Mouse (Mus musculus) heart, embryonic 14.5 days (tissue): ENCODE results near the gene Fam83e. TPM values are rescaled to one million over a fixed set of nuclear protein-coding genes. Genes with fewer than 3 reads are reported as not detected.

Source experiments
- ATAC-seq: fragments of 200-750 bp; cut with Nextera tagmentation; 2 replicates; pipeline ENCODE4 v1.8.0; 2017; ENCODE audit warnings: low read depth, moderate TSS enrichment; ENCODE audit not compliant: insufficient number of reproducible peaks, insufficient read depth, low FRiP score
- H3K27ac ChIP-seq, 2 experiments: fragments of 200-500 bp in 1 of 2; fragments of 300-500 bp in 1 of 2; sonication (generic) in 1 of 2; replicated peaks in 1 of 2; 2 replicates each; pipeline ENCODE4 v1.5.1; 2012 to 2014; ENCODE audit warnings: low read depth in 2 of 2, low read length in 2 of 2, control low read depth in 1 of 2, mild to moderate bottlenecking in 1 of 2, mixed read lengths in 1 of 2; ENCODE audit not compliant: control insufficient read depth in 1 of 2, insufficient read depth in 1 of 2
- H3K27me3 ChIP-seq: fragments of 300-500 bp; sonication (generic); 2 replicates; pipeline ENCODE4 v1.6.1; 2014; ENCODE audit warnings: mild to moderate bottlenecking, low read length, control low read depth; ENCODE audit not compliant: control insufficient read depth, insufficient read depth
- H3K36me3 ChIP-seq: fragments of 300-500 bp; sonication (generic); 2 replicates; pipeline ENCODE4 v1.6.1; 2014; ENCODE audit warnings: mild to moderate bottlenecking, control low read depth, low read length, mixed read lengths; ENCODE audit not compliant: control insufficient read depth, insufficient read depth
- H3K4me1 ChIP-seq, 2 experiments: fragments of 200-500 bp in 1 of 2; fragments of 300-500 bp in 1 of 2; sonication (generic) in 1 of 2; 2 replicates each; pipeline ENCODE4 v1.6.1; 2012 to 2014; ENCODE audit warnings: low read length in 2 of 2, control low read depth in 1 of 2, mixed read lengths in 1 of 2; ENCODE audit not compliant: control insufficient read depth in 2 of 2, insufficient read depth in 2 of 2
- H3K4me2 ChIP-seq: fragments of 300-500 bp; sonication (generic); 2 replicates; pipeline ENCODE4 v1.6.1; 2014; ENCODE audit warnings: mild to moderate bottlenecking, low read length
- H3K4me3 ChIP-seq, 2 experiments: fragments of 200-500 bp in 1 of 2; fragments of 300-500 bp in 1 of 2; sonication (generic) in 1 of 2; 2 replicates each; pipeline ENCODE4 v1.5.1; 2012 to 2014; ENCODE audit warnings: low read length in 2 of 2, mild to moderate bottlenecking in 2 of 2, control low read depth in 1 of 2, low read depth in 1 of 2, moderate library complexity in 1 of 2; ENCODE audit not compliant: control insufficient read depth in 1 of 2, insufficient read depth in 1 of 2
- H3K9ac ChIP-seq: fragments of 300-500 bp; sonication (generic); 2 replicates; pipeline ENCODE4 v1.6.1; 2014; ENCODE audit warnings: mild to moderate bottlenecking, low read length
- H3K9me3 ChIP-seq: fragments of 300-500 bp; sonication (generic); 2 replicates; pipeline ENCODE4 v1.6.1; 2016; ENCODE audit warnings: low read length, control low read depth; ENCODE audit not compliant: control insufficient read depth
- WGBS: fragments of 180-500 bp; shearing (Covaris S2); extraction: QIAGEN DNeasy Blood & Tissue Kit; methylation state at CpG from one replicate; pipeline ENCODE4 v1.1.7; 2014; 5-methylcytosine and 5-hydroxymethylcytosine counted together
- polyA plus RNA-seq: library from polyadenylated mRNA; unstranded; fragments of >200 nt; fragmentation: Nextera tagmentation; extraction: Ambion mirVana; gene quantifications from 2 replicates; pipeline ENCODE4 v1.2.1, GENCODE M21; 2014

The Fam83e gene
- polyA plus RNA-seq, 1 experiment from 2014 or later: 0.31 TPM

- no peak overlapping the region for H3K4me3 ChIP-seq
- H3K9me3 ChIP-seq: no peaks in the 10 kb centered on the region
- H3K4me2 ChIP-seq: no peak overlapping the region
- WGBS: 23% methylated on average over 2 of the region's 2 CpGs
- no peak overlapping the region for H3K27ac ChIP-seq
- H3K27me3 ChIP-seq: no peaks in the 10 kb centered on the region
- peaks cover 5 to 9% of the 10 kb centered on the region in 2 experiments; a peak in 2 of 4 replicates for H3K4me1 ChIP-seq
- no peak overlapping the region for H3K9ac ChIP-seq
- no peak for ATAC-seq
- no peaks in the 10 kb centered on the region for H3K36me3 ChIP-seq
These were observed 23.4 kb downstream of the Fam83e start for GRCm38 (mm10) chr7:45744387-45744786.

- no peak for ATAC-seq
- no peak overlapping the region for H3K9ac ChIP-seq
- H3K9me3 ChIP-seq: no peaks in the 10 kb centered on the region
- H3K27ac ChIP-seq: no peak overlapping the region
- no peaks in the 10 kb centered on the region for H3K27me3 ChIP-seq
- peaks cover 9 to 10% of the 10 kb centered on the region in 2 experiments; a peak in 3 of 4 replicates for H3K4me1 ChIP-seq
- H3K36me3 ChIP-seq: no peaks in the 10 kb centered on the region
- no peak overlapping the region for H3K4me3 ChIP-seq
- WGBS: 57% methylated on average over 6 of the region's 6 CpGs
- no peak overlapping the region for H3K4me2 ChIP-seq
These were observed 25.5 kb downstream of the Fam83e start for GRCm38 (mm10) chr7:45746518-45746917.

- 88% methylated on average over 5 of the region's 5 CpGs for whole genome bisulfite sequencing
- no peaks in the 10 kb centered on the region for H3K27me3 ChIP-seq
- ATAC-seq: no peak
These were observed 26.4 kb downstream of the Fam83e start for GRCm38 (mm10) chr7:45747450-45747849.

GRCm38 (mm10) chr7:45748110-45748509 lies 27.1 kb downstream of the Fam83e start:
- Histone ChIP-seq H3K4me2 (no peak overlapping the region), H3K4me1 (peaks cover 7 to 9% of the 10 kb centered on the region in 2 experiments; a peak in 3 of 4 replicates), H3K27me3 (no peaks in the 10 kb centered on the region), H3K27ac (no peak overlapping the region), H3K9me3 (no peaks in the 10 kb centered on the region), H3K9ac (no peak overlapping the region), H3K4me3 (no peak overlapping the region), H3K36me3 (no peaks in the 10 kb centered on the region)
- 67% methylated on average over 7 of the region's 7 CpGs for WGBS
- ATAC-seq: no peak

More at GRCm38 (mm10) chr7:45747450-45747849, 26.4 kb downstream of the Fam83e start:
- Histone ChIP-seq H3K36me3 (no peaks in the 10 kb centered on the region), H3K4me3 (no peak overlapping the region), H3K9me3 (no peaks in the 10 kb centered on the region), H3K4me2 (no peak overlapping the region), H3K4me1 (peaks cover 7 to 9% of the 10 kb centered on the region in 2 experiments; a peak in 3 of 4 replicates), H3K9ac (no peak overlapping the region), H3K27ac (no peak overlapping the region)

GRCm38 (mm10) chr7:45749401-45749800 lies 28.4 kb downstream of the Fam83e start:
- Histone ChIP-seq H3K27ac (no peak overlapping the region), H3K4me3 (no peak overlapping the region), H3K27me3 (no peaks in the 10 kb centered on the region), H3K4me1 (peaks cover 7 to 9% of the 10 kb centered on the region in 2 experiments; a peak in 3 of 4 replicates), H3K9ac (no peak overlapping the region), H3K4me2 (no peak overlapping the region), H3K9me3 (no peaks in the 10 kb centered on the region), H3K36me3 (no peaks in the 10 kb centered on the region)
- WGBS: 41% methylated on average over 9 of the region's 10 CpGs
- no peak for ATAC-seq

GRCm38 (mm10) chr7:45750162-45750561 lies 29.1 kb downstream of the Fam83e start:
- no peaks in the 10 kb centered on the region for H3K27me3 ChIP-seq
- peaks cover 7 to 9% of the 10 kb centered on the region in 2 experiments; a peak in 3 of 4 replicates for H3K4me1 ChIP-seq
- ATAC-seq: no peak
- H3K9me3 ChIP-seq: no peaks in the 10 kb centered on the region
- 83% methylated on average over 9 of the region's 9 CpGs for WGBS
- no peaks in the 10 kb centered on the region for H3K36me3 ChIP-seq
- no peak overlapping the region for H3K27ac ChIP-seq
- H3K9ac ChIP-seq: no peak overlapping the region
- no peak overlapping the region for H3K4me2 ChIP-seq
- no peak overlapping the region for H3K4me3 ChIP-seq

- WGBS: 50% methylated on average over 6 of the region's 6 CpGs
- no peaks in the 10 kb centered on the region for H3K9me3 ChIP-seq
- no peak overlapping the region for H3K9ac ChIP-seq
- H3K27me3 ChIP-seq: peaks cover 33% of the 10 kb centered on the region
- H3K4me3 ChIP-seq: no peak overlapping the region
- no peak for ATAC-seq
- H3K4me2 ChIP-seq: no peak overlapping the region
- no peaks in the 10 kb centered on the region for H3K36me3 ChIP-seq
- H3K4me1 ChIP-seq: no peaks in the 10 kb centered on the region
- no peak overlapping the region for H3K27ac ChIP-seq
These were observed 34.7 kb downstream of the Fam83e start for GRCm38 (mm10) chr7:45755703-45756102.

- H3K27me3 ChIP-seq: peaks cover 37% of the 10 kb centered on the region
- H3K4me3 ChIP-seq: peak overlapping the region in 1 of 2 experiments; percentile 18; a peak in 2 of 4 replicates
- no peaks in the 10 kb centered on the region for H3K36me3 ChIP-seq
- WGBS: 7% methylated on average over 26 of the region's 27 CpGs
- no peak for ATAC-seq
- no peaks in the 10 kb centered on the region for H3K9me3 ChIP-seq
- peak overlapping the region; percentile 54 for H3K4me2 ChIP-seq
- H3K4me1 ChIP-seq: no peaks in the 10 kb centered on the region
- 0 out of 2 replicates have a peak overlapping the region, but pooled peaks have one; percentile 1 for H3K9ac ChIP-seq
- no peak overlapping the region for H3K27ac ChIP-seq
These were observed 38.4 kb downstream of the Fam83e start for GRCm38 (mm10) chr7:45759400-45759799.
